Mouse (Mus musculus) mouse embryonic stem cell (cell line): Measurements from ENCODE around the gene Slc30a7.

Source experiments
- in situ Hi-C, 2 experiments: fragments of 300-500 bp; cut with MboI; formaldehyde crosslinking; loops; 1 replicate in 1 of 2; 3 replicates in 1 of 2; pipeline ENCODE4 v1.14.3; 2019 to 2020; ENCODE audit warnings: low sequenced_read_pairs in 2 of 2, low pct_unique_long_range_greater_than_20kb in 1 of 2, mixed read lengths in 1 of 2; ENCODE audit not compliant: unreplicated experiment in 1 of 2

Slc30a7 gene

GRCm38 (mm10) chr3:116006978-116007940 is at the start of gene Slc30a7, which contains the start of gene Extl2:
Slc30a7 (minus strand) TSS chr3:116007406.
Extl2 (plus strand) TSS chr3:116007462.
- in situ Hi-C loops, result no loop called here

- in situ Hi-C loops, result loop anchor here in 1 of 2 experiments (25.0 kb wide), 1 partner anchor 190 kb away; no protein-coding TSS in a partner anchor
Observed at GRCm38 (mm10) chr3:116047034-116047433, 39.8 kb upstream of the Slc30a7 start.

DNA sequence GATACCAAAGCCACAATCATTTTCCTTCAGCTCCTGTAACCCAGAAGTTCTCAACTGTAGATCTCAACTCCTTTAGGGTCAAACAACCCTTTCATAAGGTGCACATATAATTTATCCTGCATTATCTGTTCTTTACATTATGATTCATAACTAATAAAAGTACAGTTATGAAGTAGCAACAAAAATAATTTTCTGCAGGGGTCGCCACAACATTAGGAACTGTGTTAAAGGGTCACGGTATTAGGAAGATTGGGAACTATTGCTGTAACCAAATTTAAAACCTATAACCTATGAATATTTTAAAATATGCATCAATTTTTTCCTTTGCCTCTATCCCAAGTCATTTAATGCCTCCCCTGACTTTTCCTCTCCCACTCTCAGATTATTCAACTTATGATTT is 38.8 kb upstream of the Slc30a7 start:
- in situ Hi-C loops, result loop anchor here in 1 of 2 experiments (25.0 kb wide), 1 partner anchor 191 kb away; no protein-coding TSS in a partner anchor

DNA sequence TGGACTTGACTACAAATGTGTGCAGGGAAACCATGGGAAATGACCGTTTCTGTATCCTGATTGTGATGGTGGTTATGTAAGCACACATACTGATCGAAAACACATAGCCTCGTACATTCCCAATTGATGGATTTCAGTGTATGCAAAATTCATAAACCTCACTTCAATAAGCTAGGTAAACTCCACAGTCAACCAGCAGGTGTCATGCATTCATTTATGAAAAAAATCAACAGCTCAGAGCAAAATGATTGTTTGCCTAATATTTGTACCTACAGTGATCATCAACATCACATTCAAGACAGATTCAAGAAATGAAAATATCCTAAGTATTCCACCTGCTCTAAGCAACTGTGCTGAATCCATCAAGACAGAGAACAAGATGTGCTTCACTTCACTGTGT is 33.6 kb upstream of the Slc30a7 start:
- in situ Hi-C loops, result loop anchor here in 1 of 2 experiments (25.0 kb wide), 1 partner anchor 197 kb away; no protein-coding TSS in a partner anchor

DNA sequence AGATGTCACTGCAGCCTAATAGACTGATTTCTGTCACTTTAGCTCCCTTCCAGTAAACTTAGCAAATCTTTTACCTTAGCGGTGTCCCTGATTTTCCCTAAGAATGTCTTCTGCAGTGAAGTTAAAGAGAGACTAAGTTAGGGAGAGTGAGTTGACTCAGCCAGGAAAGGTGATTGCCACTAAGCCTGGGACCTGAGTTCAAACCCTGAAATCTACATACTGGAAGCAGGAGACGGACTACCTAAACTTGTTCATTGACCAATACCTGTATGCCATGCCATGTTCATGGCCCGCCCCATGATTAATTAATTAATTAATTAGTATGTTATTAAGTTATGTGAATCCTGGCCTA is 26.6 kb upstream of the Slc30a7 start:
- in situ Hi-C loops, result loop anchor here (10.0 to 25.0 kb wide), 2 partner anchors 203 to 291 kb away; no protein-coding TSS in a partner anchor

- in situ Hi-C loops, result loop anchor here (10.0 to 25.0 kb wide), 2 partner anchors 204 to 291 kb away; no protein-coding TSS in a partner anchor
Observed at GRCm38 (mm10) chr3:116033218-116033870, 26.1 kb upstream of the Slc30a7 start.

DNA sequence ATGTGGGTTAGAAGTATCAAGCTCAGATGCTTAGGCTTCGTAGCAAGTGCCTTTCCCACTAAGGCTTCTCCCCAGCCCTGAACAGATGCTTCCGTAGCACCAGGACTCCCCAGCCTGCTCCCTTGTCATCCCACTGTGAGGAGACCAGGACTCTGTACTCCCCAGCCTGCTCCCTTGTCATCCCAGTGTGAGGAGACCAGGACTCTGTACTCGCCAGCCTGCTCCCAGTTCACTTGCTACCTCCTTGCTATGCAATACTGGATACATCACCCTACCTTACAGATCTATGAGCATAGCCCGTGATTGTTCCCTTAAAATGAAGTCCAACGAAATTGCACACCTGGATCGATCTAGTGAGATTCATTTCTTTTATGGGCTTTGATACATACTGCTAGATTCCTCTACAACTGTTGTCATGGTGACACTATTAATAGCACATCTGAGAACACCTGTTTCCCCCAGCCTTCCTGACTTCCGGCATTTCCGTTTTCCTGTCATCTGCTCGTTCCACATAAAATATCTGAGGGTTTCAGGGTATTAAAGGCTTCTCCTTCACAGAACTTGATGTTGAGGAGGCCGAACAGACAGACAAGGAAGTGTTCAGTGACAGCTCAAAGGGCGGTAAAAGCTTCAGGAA is 23.1 kb upstream of the Slc30a7 start:
- in situ Hi-C loops, result loop anchor here (10.0 to 25.0 kb wide), 2 partner anchors 207 to 295 kb away; no protein-coding TSS in a partner anchor

- in situ Hi-C loops, result loop anchor here in 1 of 2 experiments (25.0 kb wide), 1 partner anchor 210 kb away; no protein-coding TSS in a partner anchor
Observed at GRCm38 (mm10) chr3:116026996-116027395, 19.8 kb upstream of the Slc30a7 start.

DNA sequence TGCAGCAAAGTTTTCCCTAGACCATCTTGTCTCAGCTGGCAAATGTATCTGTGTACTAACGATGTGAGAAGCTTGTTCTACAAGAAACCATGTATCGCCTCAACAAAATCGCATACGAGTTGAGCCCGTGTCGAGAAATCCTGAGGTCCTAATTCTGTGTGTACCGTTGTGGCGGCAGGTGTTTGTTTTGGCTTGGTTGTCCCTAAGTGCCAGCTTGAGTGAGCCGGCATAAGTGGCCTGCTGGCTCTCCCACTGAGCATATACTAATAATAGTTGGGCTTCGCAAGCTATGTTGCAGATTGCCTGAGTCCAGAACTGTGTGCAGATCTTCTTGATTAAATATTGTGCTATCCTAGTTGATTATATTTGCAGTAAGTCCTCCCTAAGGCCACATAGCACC is 18.5 kb upstream of the Slc30a7 start:
- in situ Hi-C loops, result loop anchor here in 1 of 2 experiments (25.0 kb wide), 1 partner anchor 212 kb away; no protein-coding TSS in a partner anchor

- in situ Hi-C loops, result loop anchor here in 1 of 2 experiments (25.0 kb wide), 1 partner anchor 213 kb away; no protein-coding TSS in a partner anchor
Observed at GRCm38 (mm10) chr3:116024669-116025068, 17.5 kb upstream of the Slc30a7 start.

DNA sequence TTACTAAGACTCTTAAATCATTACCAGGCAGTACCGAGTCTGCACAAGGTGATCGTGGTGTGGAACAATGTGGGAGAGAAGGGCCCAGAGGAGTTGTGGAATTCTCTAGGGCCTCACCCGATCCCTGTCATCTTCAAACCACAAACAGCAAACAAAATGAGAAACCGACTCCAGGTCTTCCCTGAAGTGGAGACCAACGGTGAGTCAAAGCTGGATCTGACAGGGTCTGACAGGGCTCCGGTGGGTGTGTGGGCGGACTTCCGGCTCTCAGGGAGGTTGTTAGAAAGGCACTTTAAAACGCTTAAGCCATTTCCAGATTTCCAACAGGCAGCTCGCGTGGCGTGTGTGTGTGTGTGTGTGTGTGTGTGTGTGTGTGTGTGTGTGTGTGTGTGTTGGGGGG is 17.0 kb upstream of the Slc30a7 start:
- in situ Hi-C loops, result no loop called here

GRCm38 (mm10) chr3:116019136-116019535 is 11.9 kb upstream of the Slc30a7 start:
- in situ Hi-C loops, result no loop called here

- in situ Hi-C loops, result no loop called here
Observed at GRCm38 (mm10) chr3:116018606-116019005, 11.4 kb upstream of the Slc30a7 start.

GRCm38 (mm10) chr3:116016116-116016515 is 8.9 kb upstream of the Slc30a7 start:
- in situ Hi-C loops, result no loop called here

DNA sequence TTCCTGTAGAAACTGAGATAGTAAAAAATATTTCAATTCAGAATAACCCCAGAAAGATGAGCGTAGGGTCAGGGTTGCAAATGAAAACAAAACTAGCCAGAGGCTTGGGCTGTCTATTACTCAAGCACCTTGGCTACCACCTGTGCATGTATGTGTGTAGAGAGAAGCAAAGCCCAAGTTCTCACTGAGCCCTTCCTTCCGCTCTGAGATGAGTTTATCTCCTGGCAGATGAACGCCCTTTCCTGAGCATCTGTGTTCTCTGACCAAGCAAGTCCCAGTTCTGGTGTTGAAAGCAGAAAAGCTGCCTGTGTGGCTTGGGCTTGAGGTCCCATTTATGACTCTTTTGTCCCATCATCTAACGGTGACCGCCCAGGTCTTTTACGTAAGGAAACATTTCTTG is 7.7 kb upstream of the Slc30a7 start:
- in situ Hi-C loops, result no loop called here

GRCm38 (mm10) chr3:116009622-116010344 is 2.6 kb upstream of the Slc30a7 start:
- in situ Hi-C loops, result no loop called here

DNA sequence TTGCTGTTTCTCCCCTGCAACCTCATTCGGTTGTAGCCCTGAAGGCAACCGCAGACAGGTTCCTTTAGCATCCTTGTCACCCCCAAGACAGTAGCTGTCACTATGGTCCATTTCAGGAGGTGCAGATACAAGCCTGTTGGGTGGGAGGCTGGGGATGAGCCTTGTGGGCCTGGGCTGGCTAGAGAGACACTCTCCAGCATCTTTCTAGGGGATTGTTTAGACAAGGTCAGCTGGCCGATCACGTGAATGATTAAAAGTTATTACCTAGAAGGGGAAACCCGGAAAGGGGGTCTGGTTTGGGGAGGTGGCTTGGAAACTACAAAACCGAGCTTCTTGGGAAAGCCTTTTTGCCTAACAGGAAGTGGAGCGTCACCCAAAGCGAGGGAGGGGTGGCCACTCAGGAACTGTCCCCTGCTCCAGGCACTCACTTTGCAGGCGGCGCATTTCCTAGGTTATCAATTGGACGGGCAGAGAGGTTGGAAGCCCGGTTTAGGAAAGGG is 785 bp upstream of the Slc30a7 start:
- in situ Hi-C loops, result no loop called here
